Mouse (Mus musculus) T-cell, adult 2 months (primary cell): ENCODE measurements around the gene Olfr1387.
"Not testable (repeated sequence)": the region's sequence is repeated elsewhere in the genome, so short reads cannot be mapped to it uniquely, and the experiment has no call there.

Experiments used
- DNase-seq: peaks from one replicate; pipeline ENCODE4 v3.0.0; 2022; ENCODE audit warnings: low spot score

Olfr1387 gene

DNA sequence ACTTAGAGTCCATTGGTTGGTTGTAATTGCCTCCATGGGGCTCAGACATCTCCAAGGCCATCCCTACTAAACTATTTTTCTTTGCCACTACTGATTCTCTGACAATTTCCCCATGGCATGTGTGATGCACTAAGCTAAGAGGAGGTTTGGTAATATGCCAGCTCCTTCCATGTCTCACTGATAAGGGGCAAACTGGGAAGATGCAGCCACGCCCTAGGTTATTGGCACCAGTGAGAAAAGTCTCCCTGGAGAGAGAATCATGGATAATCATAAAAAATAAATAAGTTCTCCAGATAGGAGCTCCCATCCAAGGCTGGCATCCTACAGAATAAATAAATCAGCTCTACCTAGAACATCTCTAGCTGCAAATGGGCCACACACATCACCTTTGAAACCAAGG is at the start of gene Olfr1387:
Olfr1387 (plus strand) TSS at position 301 of the 400 bp plus-strand sequence.
- no peak for DNase-seq

GRCm38 (mm10) chr11:49406784-49407183 is 48.4 kb upstream of the Olfr1387 start:
- no peak for DNase-seq

- peak; percentile 1 for DNase-seq
Measured at GRCm38 (mm10) chr11:49410540-49410939, 44.6 kb upstream of the Olfr1387 start.

DNA sequence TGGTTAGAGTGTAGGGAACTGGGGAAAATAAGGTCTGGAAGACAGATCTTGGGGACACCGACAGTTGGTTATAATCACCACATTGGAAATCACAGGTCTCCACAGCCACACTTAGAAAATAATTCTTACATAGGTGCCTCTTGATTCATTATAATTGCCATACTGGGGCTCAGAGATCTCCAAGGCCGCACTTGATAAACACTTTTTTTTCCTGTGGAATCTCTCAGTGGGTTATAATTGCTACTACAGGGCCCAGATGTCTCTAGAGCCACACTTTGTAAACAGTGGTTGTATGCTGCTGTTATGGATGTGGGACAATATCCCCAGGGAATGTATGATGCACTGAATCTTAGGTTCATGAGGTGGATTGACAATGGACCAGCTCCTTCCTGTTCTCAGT is 32.4 kb upstream of the Olfr1387 start, which contains the start of gene Olfr1389:
Olfr1389 (plus strand) TSS at position 301 of the 400 bp plus-strand sequence.
- DNase-seq = no peak

GRCm38 (mm10) chr11:49425257-49425927 is 29.8 kb upstream of the Olfr1387 start:
- DNase-seq = no peak

DNA sequence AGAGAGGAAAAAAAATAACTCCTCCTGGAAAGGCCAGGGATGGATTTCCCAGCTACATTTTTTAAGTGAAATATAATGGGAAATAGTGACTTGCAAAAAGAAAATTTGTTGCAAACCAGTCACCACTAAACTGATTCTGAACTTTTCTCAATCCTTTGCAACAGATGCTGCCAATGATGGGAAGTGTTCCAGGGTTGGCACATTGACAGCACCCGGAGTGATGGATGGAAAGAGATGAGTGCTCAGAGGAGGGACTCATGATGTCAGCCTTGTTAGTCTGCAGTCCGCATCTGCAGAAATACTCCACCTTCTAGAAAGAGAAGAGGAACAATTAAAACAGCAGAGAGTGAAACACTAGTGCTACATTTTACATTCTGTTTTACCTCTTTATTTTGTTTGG is 25.5 kb upstream of the Olfr1387 start:
- no peak for DNase-seq

DNA sequence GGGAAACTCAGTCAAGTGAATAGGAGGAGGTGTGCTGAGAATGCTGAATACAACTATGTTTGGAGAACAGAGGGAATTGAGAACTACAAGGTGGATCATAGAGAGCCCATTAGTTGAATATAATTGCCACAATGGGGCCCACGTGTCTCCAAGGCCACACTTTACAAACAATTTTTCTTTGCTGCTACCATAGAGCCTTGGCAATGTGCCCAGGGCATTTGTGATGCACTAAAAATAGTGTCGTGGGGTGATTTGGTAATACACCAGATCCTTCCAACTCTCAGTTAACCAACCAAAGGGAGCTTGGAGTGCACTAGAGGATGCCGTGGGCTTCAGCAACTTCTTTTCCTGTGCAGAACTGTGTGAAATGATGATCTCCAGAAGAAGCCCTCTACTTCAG is 18.7 kb upstream of the Olfr1387 start, which contains the start of gene Olfr1388:
Olfr1388 (plus strand) TSS at position 214 of the 400 bp plus-strand sequence.
- DNase-seq = no peak

- DNase-seq = not testable (repeated sequence)
Measured at GRCm38 (mm10) chr11:49464746-49465145, 9.6 kb downstream of the Olfr1387 start, which contains the start of gene Olfr1386. TSS of gene Olfr1386 (plus strand) at chr11:49465046.

- no peak for DNase-seq
Measured at GRCm38 (mm10) chr11:49485973-49486372, 30.8 kb downstream of the Olfr1387 start.

DNA sequence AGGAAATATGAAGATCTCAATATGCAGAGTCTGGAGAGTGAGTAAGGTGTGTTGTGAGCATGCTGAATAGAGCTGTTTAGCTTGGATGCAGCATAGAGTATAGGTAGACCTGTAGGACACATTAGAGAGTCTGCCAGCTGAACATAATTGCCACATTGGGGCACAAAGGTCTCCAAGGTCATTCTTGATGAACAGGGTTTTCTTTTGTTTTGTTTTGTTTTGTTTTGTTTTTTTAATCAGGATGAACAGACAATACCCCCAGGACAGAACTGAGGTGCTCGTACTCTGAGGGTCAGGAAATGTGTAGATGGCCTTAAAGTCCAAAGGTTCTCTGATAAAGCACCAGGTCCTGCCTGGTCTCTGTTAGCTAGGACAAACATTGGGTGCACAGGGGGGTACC is 33.6 kb downstream of the Olfr1387 start, which contains the start of gene Olfr1385:
Olfr1385 (plus strand) TSS at position 301 of the 400 bp plus-strand sequence.
- DNase-seq = not testable (repeated sequence)
